11 mouse cellular contexts compared by ENCODE assay signal in genomic region chr3:52878334-52878733, GRCm38 (mm10).
DNase-seq lines count a peak whose midpoint lies in the region; ATAC-seq and TF ChIP-seq lines count a peak whose summit lies in the region.
"Had no signal": no experiment of that assay in that cellular context is flagged by ENCODE, and none has a peak within 500 bp of the region (broad histone marks: within the 10 kb centered on the region; RNA-seq: fewer than 3 reads in every experiment).

No protein-coding gene starts in this region.

- H3K27ac ChIP-seq in heart, postnatal 0 days (ENCODE audit: low read depth) = peak overlapping the region; percentile 30; the same call in 1 of the 2 replicates
- no peak overlapping the region for H3K27ac ChIP-seq in hindbrain, embryonic 12.5 days

- H3K4me3 ChIP-seq in heart, postnatal 0 days (ENCODE audit: low read depth, low read length) = no peak overlapping the region
- H3K4me3 ChIP-seq in hindbrain, embryonic 12.5 days = no peak overlapping the region

- H3K9me3 ChIP-seq in heart, postnatal 0 days (replicated peaks; ENCODE audit: control insufficient read depth, low read length) = no peaks in the 10 kb centered on the region
- H3K9me3 ChIP-seq in hindbrain, embryonic 12.5 days (replicated peaks) = no peaks in the 10 kb centered on the region

- peaks cover 11% of the 10 kb centered on the region; the same call in 1 of the 2 replicates for H3K4me1 ChIP-seq in heart, postnatal 0 days (ENCODE audit: control insufficient read depth, insufficient read depth)
- H3K4me1 ChIP-seq in hindbrain, embryonic 12.5 days = no peaks in the 10 kb centered on the region

- TF ChIP-seq EP300 in heart, postnatal 0 days (IDR thresholded peaks at IDR 0.05; ENCODE audit: low read depth) = peak; percentile 59; the same call in 1 of the 2 replicates

- no peak for TF ChIP-seq CTCF in heart, postnatal 0 days (IDR thresholded peaks at IDR 0.05; ENCODE audit: low read depth)

- no peak for DNase-seq in heart, postnatal 0 days (ENCODE audit: low spot score)
- no peak for DNase-seq in heart, adult 8-10 months (ENCODE audit: low spot score)
- peak; percentile 92 for DNase-seq in induced T-regulatory cell, adult 2 months (ENCODE audit: low read depth)
- DNase-seq in splenic B cell, adult 2 months (ENCODE audit: low read depth, low spot score) = peak; percentile 13
- no peak for DNase-seq in gastrocnemius, adult 18-20 months (ENCODE audit: low spot score)
- no peak for DNase-seq in gastrocnemius, postnatal 10 days
- DNase-seq: gastrocnemius, postnatal 14 days had no signal

- no peak overlapping the region for H3K9ac ChIP-seq in heart, postnatal 0 days (replicated peaks; ENCODE audit: low read depth, low read length)
- H3K9ac ChIP-seq in hindbrain, embryonic 12.5 days = no peak overlapping the region

- H3K27me3 ChIP-seq in heart, postnatal 0 days (ENCODE audit: control insufficient read depth, insufficient read depth, low read length) = no peaks in the 10 kb centered on the region
- no peaks in the 10 kb centered on the region for H3K27me3 ChIP-seq in splenic B cell, adult 2 months (ENCODE audit: control insufficient read depth, insufficient read depth, low read length, poor library complexity, severe bottlenecking)
- H3K27me3 ChIP-seq in hindbrain, embryonic 12.5 days = no peaks in the 10 kb centered on the region

- no peak overlapping the region for H3K4me2 ChIP-seq in heart, postnatal 0 days (ENCODE audit: low read depth, low read length)
- H3K4me2 ChIP-seq in hindbrain, embryonic 12.5 days (replicated peaks) = no peak overlapping the region

- no peaks in the 10 kb centered on the region for H3K36me3 ChIP-seq in heart, postnatal 0 days (replicated peaks; ENCODE audit: control insufficient read depth, insufficient read depth, low read length)
- no peaks in the 10 kb centered on the region for H3K36me3 ChIP-seq in splenic B cell, adult 2 months (ENCODE audit: control insufficient read depth, insufficient read depth, low read length, poor library complexity, severe bottlenecking)
- no peaks in the 10 kb centered on the region for H3K36me3 ChIP-seq in hindbrain, embryonic 12.5 days

- ATAC-seq in heart, postnatal 0 days (ENCODE audit: insufficient read depth, low read depth) = peak; percentile 43
- peak; percentile 94 for ATAC-seq in CD4-positive, CD25-positive, alpha-beta regulatory T cell, adult 4 months
- ATAC-seq in hindbrain, embryonic 12.5 days (ENCODE audit: low FRiP score) = no peak
- ATAC-seq: hindbrain, embryonic 16.5 days; midbrain, embryonic 16.5 days had no signal

- 53% methylated on average over 3 of the region's 3 CpGs for WGBS in heart, postnatal 0 days
- WGBS in hindbrain, embryonic 12.5 days = 72% methylated on average over 3 of the region's 3 CpGs

Comparison
In these comparisons a context has a peak if more than half of its experiments do, and no peak if none do; other contexts are left out.
1. DNase-seq: peak in induced T-regulatory cell, adult 2 months (single experiment) and splenic B cell, adult 2 months (single experiment); none in heart, postnatal 0 days (single experiment), heart, adult 8-10 months (single experiment), gastrocnemius, adult 18-20 months (single experiment) and gastrocnemius, postnatal 10 days (single experiment).